Mouse (Mus musculus) forebrain, embryonic 10.5 days (tissue): ENCODE data around the gene Cdpf1. TPM values are rescaled to one million over a fixed set of nuclear protein-coding genes. Genes with fewer than 3 reads are reported as not detected.

Experiments
- DNase-seq: peaks from one replicate; pipeline ENCODE4 v3.0.0-alpha.2; 2017; ENCODE audit warnings: low spot score; ENCODE audit errors: extremely low spot score
- H3K27ac ChIP-seq: fragments of 300-500 bp; sonication (generic); 2 replicates; pipeline ENCODE4 v1.5.1; 2016; ENCODE audit warnings: mild to moderate bottlenecking
- H3K27me3 ChIP-seq: fragments of 300-500 bp; sonication (generic); 2 replicates; pipeline ENCODE4 v1.6.1; 2016; ENCODE audit warnings: mild to moderate bottlenecking; ENCODE audit not compliant: poor library complexity, severe bottlenecking
- H3K36me3 ChIP-seq: fragments of 300-500 bp; sonication (generic); replicated peaks from 2 replicates; pipeline ENCODE4 v1.6.1; 2016; ENCODE audit warnings: mild to moderate bottlenecking, moderate library complexity
- H3K4me1 ChIP-seq: fragments of 300-500 bp; sonication (generic); 2 replicates; pipeline ENCODE4 v1.6.1; 2016
- H3K4me3 ChIP-seq: fragments of 300-500 bp; sonication (generic); 2 replicates; pipeline ENCODE4 v1.5.1; 2016; ENCODE audit warnings: mild to moderate bottlenecking, moderate library complexity
- H3K9me3 ChIP-seq: fragments of 300-500 bp; sonication (generic); 2 replicates; pipeline ENCODE4 v1.6.1; 2016; ENCODE audit warnings: mild to moderate bottlenecking, moderate library complexity
- WGBS: fragments of 180-500 bp; shearing (Covaris S2); methylation state at CpG from one replicate; pipeline ENCODE4 v1.1.7; 2016; 5-methylcytosine and 5-hydroxymethylcytosine counted together
- polyA plus RNA-seq: library from polyadenylated mRNA; unstranded; fragments of >200 nt; fragmentation: Nextera tagmentation; extraction: Ambion mirVana; gene quantifications from 2 replicates; pipeline ENCODE4 v1.2.1, GENCODE M21; 2016

Cdpf1 gene
- polyA plus RNA-seq = 29.7 and 30.7 TPM in 2 replicates

GRCm38 (mm10) chr15:85811535-85812277 is at the start of gene Cdpf1:
TSS of gene Cdpf1 (minus strand) at chr15:85811697.
- peak within 1 kb of the TSS; percentile 90 for H3K27ac ChIP-seq
- H3K4me3 ChIP-seq = peak within 1 kb of the TSS; percentile 84
- 4% methylated on average over 36 of the region's 36 CpGs for WGBS
- peak; percentile 97 for DNase-seq
- H3K27me3 ChIP-seq = 0 out of 2 replicates have a peak, but pooled peaks cover 7% of the 10 kb centered on the region
- H3K4me1 ChIP-seq = peaks cover 26% of the 10 kb centered on the region
- H3K9me3 ChIP-seq = peaks cover 13% of the 10 kb centered on the region; the same call in 1 of the 2 replicates
- no peaks in the 10 kb centered on the region for H3K36me3 ChIP-seq

GRCm38 (mm10) chr15:85859490-85860031 is 48.1 kb upstream of the Cdpf1 start, which contains the start of gene Gtse1:
TSS of gene Gtse1 (plus strand) at chr15:85859745.
- Histone ChIP-seq H3K27me3 (no peaks in the 10 kb centered on the region), H3K36me3 (peaks cover 37% of the 10 kb centered on the region), H3K9me3 (no peaks in the 10 kb centered on the region), H3K27ac (peak within 1 kb of the TSS; percentile 93), H3K4me1 (peaks cover 25% of the 10 kb centered on the region), H3K4me3 (peak within 1 kb of the TSS; percentile 72)
- under 1% methylated on average over 42 of the region's 42 CpGs for WGBS
- DNase-seq = peak; percentile 96

GRCm38 (mm10) chr15:85858980-85859489 is 47.5 kb upstream of the Cdpf1 start:
- WGBS = 12% methylated on average over 15 of the region's 15 CpGs
- peak overlapping the region; percentile 93 for H3K27ac ChIP-seq
- no peaks in the 10 kb centered on the region for H3K27me3 ChIP-seq
- peaks cover 32% of the 10 kb centered on the region for H3K36me3 ChIP-seq
- H3K9me3 ChIP-seq = no peaks in the 10 kb centered on the region
- peak overlapping the region; percentile 72 for H3K4me3 ChIP-seq
- peak; percentile 24 for DNase-seq
- peaks cover 25% of the 10 kb centered on the region for H3K4me1 ChIP-seq

DNA sequence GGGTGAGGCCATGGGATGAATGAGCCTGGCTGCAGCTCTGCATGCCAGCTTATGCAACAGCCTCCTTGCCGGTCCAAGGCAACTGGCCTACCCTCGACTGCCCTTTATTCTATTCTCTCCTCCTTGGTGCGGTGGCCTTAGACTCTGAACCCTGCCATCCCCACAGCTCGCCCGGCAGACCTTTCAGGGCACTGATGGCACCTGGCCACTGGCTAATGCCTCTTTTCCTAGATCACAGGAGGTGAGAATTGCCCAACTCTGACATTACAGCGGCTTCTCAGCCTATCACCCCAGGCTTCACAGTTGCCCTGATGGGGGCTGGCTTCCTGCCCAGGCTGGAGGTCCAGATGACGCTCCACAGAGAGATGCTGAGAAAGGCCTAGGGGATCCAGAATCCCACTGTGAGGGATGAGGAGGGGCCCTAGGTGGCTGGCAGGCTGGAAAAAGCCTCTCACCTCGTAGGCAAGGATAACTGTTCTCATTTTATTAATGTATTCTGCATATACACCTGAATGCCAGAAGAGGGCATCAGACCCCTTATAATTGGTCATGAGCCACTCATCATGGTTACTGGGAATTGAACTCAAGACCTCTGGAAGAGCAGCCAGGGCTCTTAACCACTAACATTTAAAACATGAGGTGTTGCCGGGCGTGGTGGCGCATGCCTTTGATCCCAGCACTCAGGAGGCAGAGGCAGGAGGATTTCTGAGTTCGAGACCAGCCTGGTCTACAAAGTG is 40.3 kb upstream of the Cdpf1 start:
- no peak for DNase-seq
- Histone ChIP-seq H3K36me3 (no peaks in the 10 kb centered on the region), H3K27me3 (no peaks in the 10 kb centered on the region), H3K9me3 (no peaks in the 10 kb centered on the region), H3K4me3 (no peak overlapping the region), H3K4me1 (no peaks in the 10 kb centered on the region), H3K27ac (no peak overlapping the region)
- 85% methylated on average over 12 of the region's 12 CpGs for whole genome bisulfite sequencing

DNA sequence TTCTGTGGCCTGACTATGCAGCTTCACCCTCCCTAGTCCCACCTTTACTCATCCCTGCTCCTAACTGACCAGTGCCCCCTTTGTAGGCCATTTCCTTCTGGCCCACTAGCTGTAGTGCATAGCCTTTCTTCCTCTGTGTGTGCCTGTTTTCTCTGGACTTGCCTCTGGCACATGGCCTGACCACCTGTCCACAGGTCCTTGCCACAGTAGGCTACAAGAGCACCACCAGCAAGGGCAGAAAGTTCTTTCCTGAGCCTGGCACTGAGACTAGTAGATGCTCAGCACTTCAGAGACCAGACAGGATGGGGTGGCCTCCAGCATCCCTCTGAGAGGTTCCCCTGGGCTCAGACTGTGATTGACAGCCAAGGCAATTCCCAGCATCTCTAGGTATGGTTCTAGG is 33.6 kb upstream of the Cdpf1 start:
- no peaks in the 10 kb centered on the region for H3K27me3 ChIP-seq
- peaks cover 9% of the 10 kb centered on the region for H3K4me1 ChIP-seq
- H3K27ac ChIP-seq = no peak overlapping the region
- no peaks in the 10 kb centered on the region for H3K9me3 ChIP-seq
- DNase-seq = no peak
- H3K36me3 ChIP-seq = no peaks in the 10 kb centered on the region
- no peak overlapping the region for H3K4me3 ChIP-seq

- peaks cover 9% of the 10 kb centered on the region for H3K4me1 ChIP-seq
- no peak overlapping the region for H3K27ac ChIP-seq
- no peaks in the 10 kb centered on the region for H3K36me3 ChIP-seq
- no peaks in the 10 kb centered on the region for H3K9me3 ChIP-seq
- H3K4me3 ChIP-seq = no peak overlapping the region
- H3K27me3 ChIP-seq = no peaks in the 10 kb centered on the region
- 80% methylated on average over 5 of the region's 5 CpGs for WGBS
- DNase-seq = no peak
Observed at GRCm38 (mm10) chr15:85841796-85842360, 30.4 kb upstream of the Cdpf1 start.

- Histone ChIP-seq H3K4me3 (no peak overlapping the region), H3K36me3 (no peaks in the 10 kb centered on the region), H3K27ac (no peak overlapping the region), H3K9me3 (no peaks in the 10 kb centered on the region), H3K27me3 (no peaks in the 10 kb centered on the region), H3K4me1 (peaks cover 9% of the 10 kb centered on the region)
- DNase-seq = peak; percentile 23
- 34% methylated on average over 6 of the region's 6 CpGs for WGBS
Observed at GRCm38 (mm10) chr15:85840983-85841382, 29.5 kb upstream of the Cdpf1 start.

DNA sequence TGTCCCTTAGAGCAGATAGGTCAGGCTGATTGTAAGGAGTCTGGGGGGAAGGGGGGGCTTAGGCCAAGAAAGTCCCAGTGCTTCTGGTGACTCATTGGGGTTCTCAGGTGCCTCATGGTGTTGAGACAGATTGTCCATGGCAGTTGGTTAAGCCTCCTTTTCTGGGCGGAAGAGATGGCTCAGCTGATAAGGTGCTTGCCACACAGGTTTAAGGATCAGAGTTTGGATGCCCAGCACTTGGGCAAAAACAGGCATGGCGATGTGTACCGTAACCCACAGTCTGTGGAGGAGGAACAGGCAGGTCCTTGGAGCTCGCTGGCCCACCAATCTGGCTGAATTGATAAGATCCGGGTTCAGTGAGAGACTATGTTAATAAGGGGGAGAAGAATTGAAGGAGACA is 25.4 kb upstream of the Cdpf1 start:
- no peak for DNase-seq
- Histone ChIP-seq H3K27ac (no peak overlapping the region), H3K36me3 (no peaks in the 10 kb centered on the region), H3K4me3 (no peak overlapping the region), H3K9me3 (no peaks in the 10 kb centered on the region), H3K4me1 (peaks cover 18% of the 10 kb centered on the region), H3K27me3 (no peaks in the 10 kb centered on the region)
- 94% methylated on average over 5 of the region's 5 CpGs for WGBS

GRCm38 (mm10) chr15:85835335-85835734 is 23.8 kb upstream of the Cdpf1 start:
- WGBS = 73% methylated on average over 3 of the region's 3 CpGs
- Histone ChIP-seq H3K36me3 (no peaks in the 10 kb centered on the region), H3K27ac (no peak overlapping the region), H3K4me3 (no peak overlapping the region), H3K9me3 (no peaks in the 10 kb centered on the region), H3K27me3 (no peaks in the 10 kb centered on the region), H3K4me1 (peaks cover 17% of the 10 kb centered on the region)
- DNase-seq = no peak

- WGBS = 54% methylated on average over 8 of the region's 8 CpGs
- Histone ChIP-seq H3K27ac (peak overlapping the region; percentile 84; the same call in 1 of the 2 replicates), H3K36me3 (no peaks in the 10 kb centered on the region), H3K4me1 (peaks cover 17% of the 10 kb centered on the region), H3K27me3 (no peaks in the 10 kb centered on the region), H3K9me3 (no peaks in the 10 kb centered on the region), H3K4me3 (peak overlapping the region; percentile 64)
- DNase-seq = no peak
Observed at GRCm38 (mm10) chr15:85832599-85832998, 21.1 kb upstream of the Cdpf1 start.

DNA sequence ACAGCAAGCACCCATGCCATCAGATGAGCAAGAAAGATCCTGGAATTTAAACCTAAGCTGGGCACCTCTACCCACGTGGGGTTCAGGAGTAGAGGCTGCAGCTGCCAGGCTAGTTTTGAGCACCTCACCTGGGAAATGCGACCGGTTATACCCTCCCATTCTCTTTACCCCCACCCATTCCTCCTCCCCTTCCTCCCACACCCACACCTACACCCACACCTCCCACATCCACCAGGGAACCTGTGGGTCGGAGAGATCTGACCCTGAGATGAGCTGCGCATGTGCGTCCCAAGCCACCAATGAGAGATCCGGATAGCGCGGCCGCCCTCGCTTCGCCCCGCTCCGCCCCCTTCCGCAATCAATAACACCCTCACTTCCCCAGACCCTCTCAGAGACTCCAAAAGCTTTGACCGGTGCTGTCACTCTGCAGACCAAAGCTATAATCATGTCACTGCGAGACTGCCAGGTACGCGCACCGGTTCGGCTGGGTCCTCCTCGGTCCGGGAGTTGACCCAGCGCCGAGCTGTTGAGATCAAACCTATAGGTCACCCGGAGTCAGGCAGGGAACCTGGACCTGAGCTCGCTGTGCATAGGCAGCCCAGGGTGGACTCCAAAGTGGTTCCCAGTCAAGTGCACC is 20.6 kb upstream of the Cdpf1 start, which contains the start of gene Ttc38:
TSS of gene Ttc38 (plus strand) at position 353 of the 637 bp plus-strand sequence.
- Histone ChIP-seq H3K9me3 (no peaks in the 10 kb centered on the region), H3K27me3 (no peaks in the 10 kb centered on the region), H3K27ac (peak within 1 kb of the TSS; percentile 84), H3K4me1 (peaks cover 17% of the 10 kb centered on the region), H3K36me3 (no peaks in the 10 kb centered on the region), H3K4me3 (peak within 1 kb of the TSS; percentile 64)
- DNase-seq = peak; percentile 76
- 1% methylated on average over 27 of the region's 27 CpGs for WGBS

GRCm38 (mm10) chr15:85829470-85829869 is 18.0 kb upstream of the Cdpf1 start:
- 76% methylated on average over 5 of the region's 5 CpGs for WGBS
- no peak for DNase-seq

More at GRCm38 (mm10) chr15:85829470-85829869, 18.0 kb upstream of the Cdpf1 start:
- peaks cover 17% of the 10 kb centered on the region for H3K4me1 ChIP-seq
- no peak overlapping the region for H3K4me3 ChIP-seq
- H3K9me3 ChIP-seq = no peaks in the 10 kb centered on the region
- no peaks in the 10 kb centered on the region for H3K27me3 ChIP-seq
- H3K36me3 ChIP-seq = no peaks in the 10 kb centered on the region
- no peak overlapping the region for H3K27ac ChIP-seq
